Mouse (Mus musculus) thymus, postnatal 36 days (tissue): ENCODE measurements around the gene Dck.
"Not testable (repeated sequence)": the region's sequence is repeated elsewhere in the genome, so short reads cannot be mapped to it uniquely, and the experiment has no call there.

Experiments
- DNase-seq, 2 experiments: peaks; one replicate each; pipeline ENCODE4 v3.0.0; 2022; ENCODE audit warnings: mixed read lengths in 2 of 2

The Dck gene

GRCm38 (mm10) chr5:88764987-88765481, at the start of gene Dck:
TSS of gene Dck (plus strand) at chr5:88764996.
- DNase-seq, result peak; percentile 99 to 100

GRCm38 (mm10) chr5:88716983-88717382, 47.8 kb upstream of the Dck start:
- DNase-seq, result no peak

- peak; percentile 92 to 93 for DNase-seq
Measured at GRCm38 (mm10) chr5:88720116-88721002, 44.4 kb upstream of the Dck start, which contains the start of gene Mob1b. TSS of gene Mob1b (plus strand) at chr5:88720855.

- no peak for DNase-seq
Measured at GRCm38 (mm10) chr5:88721003-88721475, 43.8 kb upstream of the Dck start.

- peak; percentile 10 to 31 for DNase-seq
Measured at GRCm38 (mm10) chr5:88721565-88722212, 43.1 kb upstream of the Dck start.

GRCm38 (mm10) chr5:88722213-88722600, 42.6 kb upstream of the Dck start:
- DNase-seq, result no peak

GRCm38 (mm10) chr5:88724030-88724429, 40.8 kb upstream of the Dck start:
- DNase-seq, result no peak

- no peak for DNase-seq
Measured at GRCm38 (mm10) chr5:88727593-88728144, 37.1 kb upstream of the Dck start.

- peak; percentile 54 to 62 for DNase-seq
Measured at GRCm38 (mm10) chr5:88734786-88735185, 30.0 kb upstream of the Dck start.

GRCm38 (mm10) chr5:88741065-88741464, 23.7 kb upstream of the Dck start:
- DNase-seq, result not testable (repeated sequence)

GRCm38 (mm10) chr5:88747774-88748173, 17.0 kb upstream of the Dck start:
- no peak for DNase-seq

GRCm38 (mm10) chr5:88753199-88753598, 11.6 kb upstream of the Dck start:
- DNase-seq, result no peak

GRCm38 (mm10) chr5:88762611-88763010, 2.2 kb upstream of the Dck start:
- DNase-seq, result no peak

- DNase-seq, result no peak
Measured at GRCm38 (mm10) chr5:88764430-88764986, 288 bp upstream of the Dck start.

- no peak for DNase-seq
Measured at GRCm38 (mm10) chr5:88765587-88765986, 791 bp downstream of the Dck start.

- DNase-seq, result peak; percentile 54 to 72
Measured at GRCm38 (mm10) chr5:88766121-88766520, 1.3 kb downstream of the Dck start.

GRCm38 (mm10) chr5:88766863-88767262, 2.1 kb downstream of the Dck start:
- DNase-seq, result no peak

- no peak for DNase-seq
Measured at GRCm38 (mm10) chr5:88768201-88768600, 3.4 kb downstream of the Dck start.

- no peak for DNase-seq
Measured at GRCm38 (mm10) chr5:88782072-88782765, 17.4 kb downstream of the Dck start.

- no peak for DNase-seq
Measured at GRCm38 (mm10) chr5:88785059-88785458, 20.3 kb downstream of the Dck start.

- DNase-seq, result no peak
Measured at GRCm38 (mm10) chr5:88790675-88791074, 25.9 kb downstream of the Dck start.
